Mouse (Mus musculus): Measurements from ENCODE around the gene Galnt13.
"Not testable (repeated sequence)": the region's sequence is repeated elsewhere in the genome, so short reads cannot be mapped to it uniquely, and the experiment has no call there.

Galnt13 gene

DNA sequence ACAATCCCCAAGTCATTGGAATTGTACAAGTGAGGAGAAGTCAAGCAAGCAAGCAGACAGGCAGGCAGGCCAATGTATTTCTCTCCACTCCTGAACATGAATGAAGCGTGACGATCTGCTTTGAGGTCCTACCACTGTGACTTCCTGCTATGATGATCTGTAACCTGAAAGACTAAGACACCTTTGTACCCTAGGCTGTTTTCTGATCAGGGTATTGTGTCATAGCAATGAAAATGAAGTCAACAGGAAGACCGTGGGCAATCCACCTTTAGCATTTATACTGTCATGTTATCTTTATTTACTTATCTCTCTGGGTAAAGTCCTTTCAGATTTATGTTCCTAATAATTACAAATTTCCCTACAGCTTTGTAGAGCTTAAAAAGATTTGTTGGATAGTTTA is 500.3 kb downstream of the Galnt13 start:
- DNase-seq: no peak

DNA sequence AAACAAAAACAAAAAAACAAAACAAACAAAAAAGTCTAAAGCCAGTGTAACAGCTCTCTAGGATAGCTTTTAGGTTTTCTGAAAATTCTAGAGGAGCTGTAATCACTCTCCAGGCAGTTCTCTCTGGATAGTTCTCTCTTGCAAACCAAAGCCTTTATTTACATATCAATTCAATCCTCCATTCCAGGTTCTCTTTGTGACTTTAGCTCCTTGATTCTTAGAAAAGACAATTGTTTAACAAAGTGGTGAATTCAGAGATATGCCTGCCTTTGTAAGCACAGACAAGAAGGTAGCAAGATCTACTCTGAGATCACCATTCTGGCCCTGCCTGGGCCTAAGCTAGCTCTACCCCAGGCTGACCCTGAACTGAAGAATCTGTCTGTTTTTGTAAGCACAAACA is 501.2 kb downstream of the Galnt13 start:
- DNase-seq: no peak

DNA sequence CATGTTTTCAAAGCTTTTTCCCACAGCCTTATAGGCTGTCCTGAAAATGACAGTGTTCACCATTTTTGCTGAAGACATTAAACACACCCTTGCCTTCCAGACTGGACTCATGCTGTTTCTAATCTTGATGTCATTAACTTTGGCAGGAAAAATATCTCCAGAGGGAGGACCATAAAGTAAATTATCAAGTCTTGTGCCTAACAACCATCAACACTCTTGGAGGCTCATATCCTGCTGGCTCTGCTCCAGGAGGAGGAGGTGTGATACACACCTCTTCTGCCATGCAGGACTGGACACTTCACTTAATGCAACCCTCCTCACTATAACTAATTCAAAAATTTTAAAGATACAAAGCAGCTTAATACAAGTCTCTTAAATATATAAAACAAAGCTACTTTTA is 502.0 kb downstream of the Galnt13 start:
- no peak for DNase-seq

DNA sequence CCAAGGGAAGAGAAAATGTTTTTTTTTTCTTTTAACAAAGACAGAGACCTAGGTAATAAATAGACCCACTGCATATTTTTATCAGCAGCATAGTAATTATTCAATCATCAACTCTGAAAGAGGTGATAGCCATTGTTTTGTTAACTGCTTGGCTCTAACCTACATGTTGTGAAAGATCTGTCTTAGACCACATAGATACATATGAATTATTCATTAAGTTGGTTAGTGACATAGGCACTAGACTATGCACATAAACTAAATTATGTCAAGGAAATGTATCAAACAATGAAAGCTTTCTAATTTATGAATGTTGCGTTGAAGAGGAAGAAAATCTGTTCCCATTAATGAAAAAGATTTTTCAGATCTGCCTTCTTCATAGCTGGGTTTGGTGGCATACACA is 507.3 kb downstream of the Galnt13 start:
- DNase-seq: no peak

DNA sequence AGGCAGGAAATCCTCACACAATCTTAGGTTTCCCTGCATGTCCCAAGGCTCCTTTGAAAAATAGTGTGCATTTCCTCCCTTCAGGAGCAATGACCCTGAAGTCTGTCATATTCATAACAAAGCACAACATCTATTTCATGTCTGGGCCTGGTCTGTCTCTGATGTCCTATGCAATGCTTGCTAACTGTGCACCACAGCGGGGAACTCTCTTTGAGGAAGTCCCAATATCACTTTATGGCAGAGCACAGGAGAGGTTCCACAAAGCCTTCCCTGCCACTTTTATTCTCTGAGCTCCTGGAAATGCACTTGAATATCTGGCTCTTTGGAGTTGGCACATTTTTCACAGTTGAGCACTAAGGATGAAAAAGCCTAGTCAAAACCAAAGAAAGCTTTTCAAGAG is 547.7 kb downstream of the Galnt13 start:
- no peak for DNase-seq

DNA sequence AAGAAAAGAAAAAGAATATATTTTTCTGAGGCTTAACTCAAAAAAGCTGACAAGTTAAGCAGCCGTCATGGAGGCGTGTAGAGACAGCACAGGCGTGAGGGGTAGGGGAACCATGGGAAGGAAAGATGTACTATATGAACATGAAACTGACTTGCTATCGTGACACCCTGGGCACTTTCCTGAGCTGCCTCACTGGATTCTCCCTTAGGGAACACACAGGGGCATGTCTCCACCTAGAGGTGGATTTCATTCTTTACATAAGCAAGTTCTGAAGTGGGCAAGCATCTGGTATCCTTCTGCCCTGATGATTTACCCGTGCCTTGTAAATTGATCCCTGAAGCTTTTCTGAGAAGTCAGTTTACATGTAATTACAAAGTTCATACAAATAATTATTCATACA is 586.4 kb downstream of the Galnt13 start:
- not testable (repeated sequence) for DNase-seq

DNA sequence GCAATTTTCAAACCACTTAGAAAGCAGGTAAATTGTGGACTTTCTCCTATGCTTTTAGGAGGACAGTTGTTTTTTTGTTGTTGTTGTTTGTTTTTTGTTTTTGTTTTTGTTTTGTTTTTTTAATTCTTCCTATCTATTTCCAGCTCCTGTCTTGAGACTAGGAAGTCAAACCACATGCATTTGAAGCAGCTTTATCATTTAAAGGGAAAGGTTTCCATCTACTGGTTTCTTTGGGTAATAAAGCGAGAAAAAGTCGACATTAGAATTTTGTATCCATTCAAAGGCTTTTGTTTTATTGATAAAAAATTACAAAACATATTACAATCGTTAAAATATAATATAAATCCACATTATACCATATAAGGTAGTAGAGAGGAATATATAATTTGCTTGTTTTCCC is 598.5 kb downstream of the Galnt13 start:
- DNase-seq: peak; percentile 28

DNA sequence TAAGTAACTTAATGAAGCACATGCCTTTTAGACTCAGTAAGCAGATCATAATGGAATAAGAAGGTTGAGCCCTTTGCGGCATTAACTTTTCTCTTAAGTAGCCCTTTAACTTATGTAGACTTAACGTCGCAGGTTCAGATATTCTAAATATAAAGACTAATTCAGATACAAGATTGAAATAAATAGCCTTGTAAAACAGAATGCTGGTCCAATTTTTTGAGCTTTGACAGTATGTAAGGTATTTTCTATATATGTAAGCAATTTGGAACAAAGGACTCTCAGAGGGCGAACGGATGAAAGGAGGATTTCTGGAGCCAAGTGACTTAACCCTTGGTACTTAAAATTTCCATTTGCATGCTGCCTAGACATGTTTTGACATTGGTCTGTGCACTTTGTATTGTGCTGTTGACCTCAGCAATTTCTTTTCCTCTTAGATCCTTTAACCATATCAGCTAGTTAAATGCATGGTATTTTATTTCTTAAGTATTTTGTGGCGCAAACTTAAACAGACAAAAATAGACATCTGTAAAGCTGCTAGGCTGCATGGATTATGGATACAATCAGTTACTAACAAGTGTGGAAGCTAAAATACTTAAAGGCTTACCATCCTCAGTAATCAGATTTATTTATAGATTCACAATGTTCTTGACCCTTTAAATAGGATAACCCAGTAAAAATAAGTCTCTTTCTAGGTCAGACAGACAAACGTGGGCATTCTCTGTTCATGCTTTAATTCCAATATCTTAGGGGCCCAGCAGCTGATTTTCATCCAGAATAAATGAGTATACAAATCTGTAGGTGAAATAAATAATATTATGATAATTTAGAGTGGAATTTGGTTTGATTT is 629.6 kb downstream of the Galnt13 start:
- DNase-seq: peak; percentile 69

DNA sequence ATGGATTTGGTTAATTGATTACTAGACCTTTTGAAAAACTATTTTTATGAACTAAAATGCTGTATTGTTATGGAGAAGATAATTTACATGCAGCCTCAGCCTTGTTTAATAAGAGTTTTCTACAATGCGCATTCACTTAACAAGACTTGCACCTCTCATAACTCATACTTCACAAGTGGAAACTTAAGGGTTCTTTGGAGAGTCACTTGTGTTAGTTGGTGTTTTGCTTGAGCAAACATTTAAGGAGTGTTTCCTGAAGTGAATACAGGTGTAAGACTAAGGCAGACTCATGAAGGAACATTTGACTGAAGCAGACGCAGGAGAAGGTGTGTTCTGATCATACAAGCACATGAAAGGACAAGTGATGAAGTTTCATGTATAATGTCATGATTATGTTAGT is 649.5 kb downstream of the Galnt13 start:
- DNase-seq: no peak

DNA sequence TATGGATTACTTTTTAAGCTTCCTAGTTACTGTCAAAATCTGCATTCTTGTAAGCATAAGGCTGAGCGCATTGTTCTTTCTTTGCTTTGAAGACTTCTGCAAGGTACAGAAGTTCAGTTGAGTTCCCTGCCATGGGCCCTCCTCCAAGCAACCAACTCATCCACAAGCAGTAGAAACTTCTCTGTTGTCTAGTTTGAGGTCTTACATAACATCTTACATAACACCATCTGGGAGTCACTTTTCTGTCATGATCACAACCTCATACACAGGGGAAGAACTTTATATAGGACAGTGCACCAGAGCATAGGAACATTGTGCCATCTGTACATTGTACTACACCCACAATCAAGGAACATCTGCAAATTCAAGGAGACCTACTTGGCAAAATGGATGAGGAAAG is 651.9 kb downstream of the Galnt13 start:
- DNase-seq: no peak

DNA sequence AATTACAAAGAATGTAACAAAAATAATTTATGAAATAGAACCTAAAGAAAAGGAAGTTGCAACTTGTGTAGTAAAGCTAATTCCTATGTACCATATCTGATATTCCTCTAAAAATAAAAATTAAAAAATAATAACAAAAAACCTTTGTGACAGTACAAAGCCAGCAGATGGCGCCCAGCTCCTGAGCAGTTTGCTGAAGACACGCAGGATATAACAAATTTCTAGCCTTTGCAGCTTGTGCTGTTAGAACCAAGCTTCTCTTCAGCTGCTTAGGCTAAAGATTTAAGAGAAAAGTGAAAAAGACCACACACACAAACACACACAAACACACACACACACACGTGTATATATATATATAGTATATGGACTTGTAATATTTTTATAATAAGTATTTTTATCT is 654.2 kb downstream of the Galnt13 start:
- peak; percentile 62 for DNase-seq

DNA sequence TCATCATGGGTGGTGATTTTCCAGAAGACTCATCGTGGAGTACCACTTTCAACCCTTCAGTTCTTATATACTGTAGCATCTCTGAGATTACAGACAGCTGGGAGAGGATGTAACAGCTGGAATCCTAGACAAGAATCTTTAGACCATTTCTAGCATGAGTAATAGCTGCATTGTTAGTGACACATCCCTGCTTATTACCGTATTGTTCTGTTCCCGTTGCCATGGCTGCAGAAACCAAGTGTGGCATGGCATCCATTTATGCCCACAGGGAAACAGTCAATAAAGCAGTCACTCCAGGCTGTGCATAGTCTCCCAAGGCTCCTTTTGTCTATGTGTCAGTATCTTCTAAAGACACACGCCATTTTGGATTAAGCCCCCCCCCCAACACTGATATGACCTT is 655.4 kb downstream of the Galnt13 start:
- peak; percentile 91 for DNase-seq

DNA sequence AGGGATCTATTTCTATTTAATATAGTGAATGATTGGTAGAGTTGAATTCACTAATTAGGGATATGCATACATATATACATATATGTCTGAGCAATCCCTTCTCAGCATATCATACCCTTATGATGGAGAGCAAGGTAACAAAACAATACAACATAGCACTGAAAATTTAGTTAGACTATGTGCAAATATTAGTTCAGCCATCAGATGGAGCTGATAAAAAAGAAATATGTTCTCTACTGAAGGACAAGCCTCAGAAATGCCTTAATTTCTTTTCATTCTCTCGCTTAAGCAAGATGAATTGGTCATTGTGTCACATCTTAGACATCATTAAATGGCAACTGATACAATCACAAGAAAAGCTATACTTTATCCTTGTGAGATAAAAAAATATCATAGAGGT is 663.0 kb downstream of the Galnt13 start:
- DNase-seq: no peak

DNA sequence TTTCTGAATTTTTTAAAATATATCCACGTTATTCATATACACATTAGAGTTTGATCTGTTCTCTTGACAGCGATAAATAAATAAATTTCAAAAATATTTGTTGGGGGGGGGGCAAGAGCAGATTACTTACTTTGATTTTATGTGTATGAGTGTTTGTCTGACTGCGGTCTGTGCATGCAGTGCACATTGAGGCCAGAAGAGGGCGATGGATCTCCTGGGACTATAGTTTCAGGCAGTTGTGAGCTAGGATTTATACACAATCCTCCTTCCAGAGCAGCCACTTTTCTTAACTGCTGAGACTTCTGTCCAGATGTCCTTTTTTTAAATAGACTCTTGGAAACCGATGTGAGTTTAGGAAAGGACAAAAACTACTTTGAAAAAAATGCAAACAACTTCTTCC is 665.2 kb downstream of the Galnt13 start:
- no peak for DNase-seq

DNA sequence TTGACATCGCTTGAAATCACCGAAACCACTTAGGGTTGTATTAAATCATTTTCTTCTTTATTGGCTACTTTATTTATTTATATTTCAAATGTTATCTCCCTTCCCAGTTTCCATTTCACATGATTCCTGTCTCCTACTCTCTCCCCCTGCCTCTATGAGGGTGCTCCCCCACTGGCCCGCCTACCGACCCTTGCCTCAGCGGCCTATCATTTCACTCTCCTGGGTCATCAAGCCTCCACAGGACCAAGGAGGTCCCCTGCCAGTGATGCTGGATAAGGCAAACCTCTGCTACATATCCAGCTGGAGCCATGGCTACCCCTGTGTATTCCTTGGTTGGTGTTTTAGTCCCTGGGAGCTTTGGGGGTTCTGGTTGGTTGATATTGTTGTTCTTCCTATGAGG is 667.4 kb downstream of the Galnt13 start:
- DNase-seq: no peak

DNA sequence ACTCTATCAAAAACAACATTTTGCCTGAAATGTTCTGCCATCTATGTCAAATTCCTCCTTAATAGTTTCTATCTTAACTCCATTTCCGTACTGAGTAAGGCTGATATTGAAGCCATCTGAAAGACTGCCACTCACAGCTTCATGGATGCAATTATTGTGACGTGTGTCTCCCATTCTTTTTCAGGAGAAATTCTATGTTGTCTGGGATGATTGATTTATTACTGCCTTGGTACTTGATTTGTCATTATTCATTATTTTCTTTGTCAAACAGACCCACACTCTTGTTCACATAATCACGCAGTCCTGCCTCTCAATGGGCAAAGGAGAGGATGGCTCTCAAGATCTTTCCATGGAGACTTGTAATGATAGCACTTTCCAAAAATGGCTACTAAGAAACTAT is 671.7 kb downstream of the Galnt13 start:
- no peak for DNase-seq

DNA sequence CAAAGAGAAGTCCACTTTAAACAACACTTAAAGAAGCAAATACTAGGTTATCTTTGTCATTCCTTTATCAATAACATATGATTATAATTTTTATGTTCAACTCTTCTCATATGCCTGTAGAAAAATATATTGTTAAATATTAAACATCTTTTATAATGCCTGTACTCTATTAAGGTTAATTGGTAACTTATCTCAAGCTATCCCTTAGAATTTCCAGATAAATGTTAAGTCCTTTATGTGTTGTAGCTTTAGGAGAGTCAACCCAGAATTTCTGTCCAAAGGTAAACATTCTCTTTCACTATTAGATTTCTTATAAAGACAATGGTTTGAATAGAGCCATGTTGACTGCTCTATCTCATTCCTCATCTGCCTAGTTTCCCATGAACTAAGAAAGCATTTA is 717.0 kb downstream of the Galnt13 start:
- no peak for DNase-seq

DNA sequence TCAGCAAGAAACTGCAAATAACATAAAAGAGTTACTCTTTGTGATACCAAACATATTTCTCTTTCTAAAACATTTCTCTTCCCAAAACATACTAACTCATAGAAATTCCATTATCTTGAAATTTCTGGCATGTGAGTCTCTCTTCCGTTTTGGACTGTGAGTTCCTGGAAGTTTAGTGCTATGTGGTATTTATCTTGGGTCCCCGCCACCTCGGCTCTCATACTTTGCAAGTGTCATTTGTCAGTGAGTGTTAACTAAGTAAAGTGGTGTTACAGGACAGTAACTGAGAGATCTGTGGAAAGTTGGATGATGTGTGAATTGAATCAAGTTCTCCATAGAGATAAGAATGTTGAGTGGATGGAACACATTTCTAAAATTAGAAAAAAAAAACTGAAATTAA is 728.7 kb downstream of the Galnt13 start:
- DNase-seq: no peak

All from retina, postnatal 1 day (tissue).